Mouse (Mus musculus) megakaryocyte-erythroid progenitor cell, adult 5-6 weeks (primary cell): ENCODE data around the gene Phf21b. TPM values are rescaled to one million over a fixed set of nuclear protein-coding genes. Genes with fewer than 3 reads are reported as not detected.

Source experiments
- ATAC-seq: replicated peaks from 2 replicates; pipeline ENCODE4 v1.8.0; 2016; ENCODE audit warnings: mild to moderate bottlenecking, inconsistent platforms; ENCODE audit not compliant: severe bottlenecking, poor library complexity, low FRiP score, low TSS enrichment
- total RNA-seq, 2 experiments: library from RNA; stranded (forward) in 1 of 2; stranded (reverse) in 1 of 2; fragments of 200-1000, 215-1000 nt in 1 of 2; fragments of >200 nt in 1 of 2; fragmentation: Nextera tagmentation in 1 of 2; gene quantifications; 2 replicates each; pipeline ENCODE4 v1.2.3; 2014 to 2017

Phf21b gene
- total RNA-seq, 2 experiments from 2014 or later, result 4.0 TPM; not detected in 1

GRCm38 (mm10) chr15:84852457-84853070, 3.3 kb downstream of the Phf21b start:
- ATAC-seq, result no peak

GRCm38 (mm10) chr15:84850321-84850720, 5.5 kb downstream of the Phf21b start:
- ATAC-seq, result no peak

GRCm38 (mm10) chr15:84846216-84846615, 9.6 kb downstream of the Phf21b start:
- ATAC-seq, result no peak

GRCm38 (mm10) chr15:84844831-84845230, 11.0 kb downstream of the Phf21b start:
- no peak for ATAC-seq

- no peak for ATAC-seq
Observed at GRCm38 (mm10) chr15:84843034-84843433, 12.8 kb downstream of the Phf21b start.

GRCm38 (mm10) chr15:84841925-84842821, 13.7 kb downstream of the Phf21b start:
- no peak for ATAC-seq

- no peak for ATAC-seq
Observed at GRCm38 (mm10) chr15:84840560-84840959, 15.3 kb downstream of the Phf21b start.

GRCm38 (mm10) chr15:84839521-84839920, 16.3 kb downstream of the Phf21b start:
- no peak for ATAC-seq

DNA sequence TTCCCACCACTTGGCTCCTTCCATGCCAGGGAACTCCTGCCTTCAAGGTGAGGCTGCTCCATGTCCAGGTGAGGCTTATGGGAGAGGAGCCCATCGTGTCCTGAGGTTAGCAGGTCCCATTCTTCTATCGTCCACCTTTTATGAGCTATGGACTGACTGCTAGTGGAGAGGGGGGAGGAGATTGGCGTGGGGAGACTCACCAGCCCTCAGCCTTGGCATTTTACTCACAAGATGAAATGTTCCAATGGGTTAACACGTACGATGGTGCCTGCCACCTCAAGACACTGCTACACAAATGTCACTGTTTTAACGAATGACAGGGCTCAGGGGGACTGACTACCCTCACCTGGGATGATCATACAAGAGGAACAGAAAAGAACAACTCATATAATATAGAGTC, 18.0 kb downstream of the Phf21b start:
- ATAC-seq, result no peak

DNA sequence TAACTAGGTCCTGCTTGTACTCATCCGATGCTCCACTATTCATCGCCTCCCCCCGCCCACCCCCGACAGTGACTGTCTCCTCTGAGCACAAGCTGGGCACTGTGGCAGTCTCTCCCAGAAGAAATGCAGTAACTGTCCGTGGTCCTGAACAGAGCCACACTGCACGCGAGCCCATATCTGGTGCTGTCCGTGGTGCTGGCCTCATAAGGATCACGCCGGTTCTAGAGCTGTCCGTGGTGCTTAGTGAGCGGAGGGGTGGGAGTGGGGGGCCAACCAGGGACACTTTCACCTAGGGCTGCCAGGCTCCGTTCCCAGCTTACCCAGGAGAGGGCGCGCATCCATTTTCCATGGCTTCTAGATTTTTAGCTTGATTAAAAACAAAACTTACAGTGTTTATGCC, 26.4 kb downstream of the Phf21b start:
- ATAC-seq, result peak; percentile 95

- no peak for ATAC-seq
Observed at GRCm38 (mm10) chr15:84828603-84829002, 27.2 kb downstream of the Phf21b start.

DNA sequence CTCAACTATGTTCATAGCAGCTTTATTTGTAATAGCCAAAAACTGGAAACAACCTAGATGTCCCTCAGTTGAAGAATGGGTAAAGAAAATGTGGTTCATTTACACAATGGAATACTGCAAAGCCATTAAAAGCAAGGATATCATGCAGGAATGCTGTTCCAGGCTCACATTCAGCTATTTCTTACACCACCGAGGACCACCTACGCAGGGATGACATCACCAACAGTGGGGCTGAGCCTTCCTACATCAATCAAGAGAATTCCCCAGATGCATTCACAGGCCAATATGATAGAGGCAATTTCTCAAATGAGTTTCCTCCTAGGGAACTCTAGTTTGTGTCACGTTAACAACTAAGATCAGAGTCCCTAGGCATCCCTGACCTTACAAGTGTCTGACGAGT, 32.8 kb downstream of the Phf21b start:
- ATAC-seq, result no peak

GRCm38 (mm10) chr15:84820811-84821210, 35.0 kb downstream of the Phf21b start:
- no peak for ATAC-seq

DNA sequence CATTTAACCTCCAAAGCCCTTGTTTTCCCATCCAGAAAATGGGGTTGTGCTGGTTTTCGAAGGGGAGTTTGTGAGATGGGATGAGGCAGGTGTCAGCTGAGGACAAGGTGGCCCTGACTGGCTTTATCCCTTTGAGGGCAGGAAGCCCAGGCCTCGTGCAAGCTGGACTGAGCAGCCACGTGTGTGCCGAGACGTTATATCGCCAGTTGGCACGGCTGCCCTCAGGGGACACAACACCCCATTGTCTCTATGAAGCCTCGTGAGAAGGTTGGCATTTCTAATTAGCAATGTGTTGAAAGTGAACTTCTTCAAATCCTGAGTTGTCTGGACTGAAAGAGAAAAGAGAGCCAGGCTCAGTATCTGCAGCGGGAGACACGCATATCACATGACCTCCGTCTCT, 37.6 kb downstream of the Phf21b start:
- ATAC-seq, result no peak

DNA sequence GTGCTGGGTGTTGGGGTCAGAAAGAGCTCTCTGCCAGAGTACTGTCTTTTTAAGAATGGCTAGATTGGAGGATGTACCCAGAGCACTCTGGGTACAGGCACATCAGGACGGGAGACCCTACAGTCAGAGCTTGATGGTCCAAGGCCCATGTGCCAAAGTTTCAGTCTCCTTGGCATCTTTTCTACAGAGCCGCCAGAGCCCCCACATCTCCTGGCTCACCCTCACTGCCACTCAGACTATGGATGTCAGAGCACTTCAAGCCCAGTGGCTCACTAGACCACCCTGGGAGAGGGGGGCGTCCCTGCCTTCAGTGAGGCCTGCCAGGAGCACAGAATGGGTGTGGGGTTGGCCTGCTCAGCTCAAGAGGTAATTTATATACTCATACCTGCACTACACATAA, 38.3 kb downstream of the Phf21b start:
- no peak for ATAC-seq

GRCm38 (mm10) chr15:84815171-84815570, 40.7 kb downstream of the Phf21b start:
- ATAC-seq, result no peak

DNA sequence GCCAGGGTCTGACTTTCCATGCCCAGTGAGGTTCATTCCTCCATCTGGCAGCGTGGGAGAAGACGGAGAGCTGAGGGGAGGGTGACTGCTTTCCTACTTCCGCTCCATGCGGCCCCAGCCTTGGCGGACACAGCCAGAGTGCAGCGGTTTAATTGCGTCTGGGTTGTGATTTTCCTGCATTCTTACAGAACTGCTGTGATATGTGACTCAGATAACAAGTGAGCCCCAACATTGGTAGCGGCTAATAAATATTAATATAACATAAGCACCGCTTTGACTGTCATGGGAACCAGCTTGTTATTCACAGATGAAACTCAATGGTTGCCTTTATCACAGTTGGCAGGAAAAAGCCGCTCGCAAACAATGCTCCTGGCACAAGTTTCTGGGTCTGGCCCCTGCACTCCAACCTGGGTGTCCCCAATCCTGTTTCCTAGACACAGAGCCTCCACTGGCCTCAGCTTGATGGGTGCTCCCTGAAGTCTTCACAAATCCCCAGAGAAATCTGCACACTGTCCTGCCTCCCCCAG, 43.0 kb downstream of the Phf21b start:
- no peak for ATAC-seq

- no peak for ATAC-seq
Observed at GRCm38 (mm10) chr15:84811126-84811525, 44.7 kb downstream of the Phf21b start.

GRCm38 (mm10) chr15:84809275-84809952, 46.4 kb downstream of the Phf21b start:
- no peak for ATAC-seq

- ATAC-seq, result no peak
Observed at GRCm38 (mm10) chr15:84803685-84804084, 52.2 kb downstream of the Phf21b start.
